Mouse (Mus musculus): Measurements from ENCODE around the gene Ankrd40. TPM values are rescaled to one million over a fixed set of nuclear protein-coding genes. Genes with fewer than 3 reads are reported as not detected.

Gene Ankrd40
- total RNA-seq, 2 experiments from 2014 or later = 227 to 239 TPM

- no peak for DNase-seq
These were observed 18.8 kb downstream of the Ankrd40 start for GRCm38 (mm10) chr11:94346611-94347010.

DNA sequence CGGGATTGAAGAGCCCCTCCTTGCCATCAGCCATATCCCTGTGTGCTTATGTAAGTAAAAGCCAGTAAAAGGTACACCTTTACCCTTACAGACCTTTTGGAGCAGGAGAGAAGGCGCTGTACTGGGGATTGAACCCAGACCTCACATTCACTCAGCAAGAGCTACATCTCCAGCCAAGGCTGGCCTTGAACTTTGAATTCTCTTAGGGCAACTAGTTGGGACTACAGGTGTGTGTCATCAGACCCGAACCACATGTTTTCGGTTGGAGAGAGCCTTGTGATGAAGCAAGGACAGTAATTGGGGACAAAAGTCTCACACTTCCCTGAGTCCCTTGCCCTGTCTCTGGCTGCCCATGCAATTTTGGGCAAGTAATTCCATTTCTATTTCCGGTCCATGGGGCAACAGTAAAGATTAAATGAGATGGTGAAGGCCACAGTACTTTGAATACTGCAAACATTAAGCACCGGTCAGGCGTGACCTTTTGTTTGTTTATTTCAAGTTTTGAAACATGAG is 19.3 kb downstream of the Ankrd40 start:
- DNase-seq = no peak
- intact Hi-C loops (cut with DNase I) = no loop called here

More at GRCm38 (mm10) chr11:94346611-94347010, 18.8 kb downstream of the Ankrd40 start:
- intact Hi-C loops (cut with DNase I) = no loop called here

GRCm38 (mm10) chr11:94349839-94350238 is 22.0 kb downstream of the Ankrd40 start:
- intact Hi-C loops (cut with DNase I) = no loop called here
- no peak for DNase-seq

GRCm38 (mm10) chr11:94350337-94350736 is 22.5 kb downstream of the Ankrd40 start:
- no peak for DNase-seq
- intact Hi-C loops (cut with DNase I) = no loop called here

DNA sequence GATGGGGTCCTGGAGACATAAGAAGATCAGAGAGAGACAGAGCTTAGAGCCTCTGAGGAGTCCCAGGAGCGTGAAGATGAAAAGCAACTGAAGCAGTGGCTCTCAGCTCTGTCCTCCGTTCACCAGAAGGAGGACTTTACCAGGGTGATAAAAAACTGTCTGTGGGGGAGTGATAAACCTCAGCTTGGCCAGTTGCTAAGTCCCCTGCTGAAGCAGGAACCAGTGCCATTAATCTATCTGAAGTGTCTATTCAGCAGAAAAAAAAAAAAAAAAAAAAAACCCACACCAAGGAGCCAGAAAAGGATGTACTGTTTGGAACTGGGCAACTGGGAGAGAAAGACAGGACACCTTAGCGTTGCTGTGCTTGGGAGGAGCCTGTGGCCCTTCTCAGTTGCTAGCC is 23.3 kb downstream of the Ankrd40 start:
- no peak for DNase-seq
- intact Hi-C loops (cut with DNase I) = no loop called here

DNA sequence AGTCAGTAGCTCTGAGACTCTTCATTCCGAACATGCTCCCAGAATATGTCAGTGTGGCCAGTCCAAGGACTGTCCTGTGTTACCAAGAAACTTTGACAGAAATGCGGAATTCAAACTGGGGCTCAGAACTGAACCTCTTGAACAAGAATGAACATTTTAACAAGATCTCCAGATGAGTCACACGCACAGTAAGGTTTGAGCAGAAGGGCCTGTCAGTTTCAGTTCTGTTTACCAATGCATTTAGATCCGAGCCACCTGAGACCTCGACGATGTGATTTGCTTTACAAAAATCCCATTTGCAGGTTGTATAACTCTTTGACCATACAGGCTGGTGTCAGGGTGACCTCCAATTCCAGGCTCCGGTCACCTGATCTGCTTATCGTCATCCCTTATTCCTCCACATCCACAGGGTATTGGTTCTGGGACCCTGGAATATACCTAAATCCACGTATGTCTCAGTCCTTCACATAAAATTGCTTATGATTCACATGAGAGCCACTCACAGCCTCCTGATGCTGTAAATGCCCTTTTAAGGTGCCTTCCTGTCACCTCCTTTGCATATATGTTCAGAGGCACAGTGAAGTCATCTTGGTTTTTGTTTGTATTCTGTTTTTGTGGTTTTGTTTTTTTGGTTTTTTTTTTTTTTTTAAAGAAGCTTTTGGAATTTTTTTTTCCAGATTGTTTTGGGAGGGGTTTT is 27.9 kb downstream of the Ankrd40 start:
- no peak for DNase-seq
- intact Hi-C loops (cut with DNase I) = no loop called here

DNA sequence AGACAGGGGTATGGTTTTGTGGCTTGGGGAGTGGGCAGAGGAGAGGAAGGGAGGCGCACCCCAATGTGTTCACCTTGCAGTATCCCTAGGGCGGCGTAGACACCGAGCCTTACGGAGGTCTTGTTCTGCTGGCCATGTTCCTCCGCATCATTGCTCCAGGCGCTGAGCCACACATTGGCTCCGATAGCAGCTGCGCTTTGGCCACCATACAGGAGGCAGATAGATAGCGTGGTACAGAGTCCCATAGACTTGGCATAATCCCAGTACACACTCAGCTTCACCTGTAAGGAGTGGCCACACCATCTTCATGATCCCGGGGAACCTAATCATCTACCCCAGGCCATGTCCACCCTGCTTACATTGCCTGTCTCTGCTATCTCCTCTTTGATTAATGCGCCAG is 31.4 kb downstream of the Ankrd40 start:
- intact Hi-C loops (cut with DNase I) = no loop called here

DNA sequence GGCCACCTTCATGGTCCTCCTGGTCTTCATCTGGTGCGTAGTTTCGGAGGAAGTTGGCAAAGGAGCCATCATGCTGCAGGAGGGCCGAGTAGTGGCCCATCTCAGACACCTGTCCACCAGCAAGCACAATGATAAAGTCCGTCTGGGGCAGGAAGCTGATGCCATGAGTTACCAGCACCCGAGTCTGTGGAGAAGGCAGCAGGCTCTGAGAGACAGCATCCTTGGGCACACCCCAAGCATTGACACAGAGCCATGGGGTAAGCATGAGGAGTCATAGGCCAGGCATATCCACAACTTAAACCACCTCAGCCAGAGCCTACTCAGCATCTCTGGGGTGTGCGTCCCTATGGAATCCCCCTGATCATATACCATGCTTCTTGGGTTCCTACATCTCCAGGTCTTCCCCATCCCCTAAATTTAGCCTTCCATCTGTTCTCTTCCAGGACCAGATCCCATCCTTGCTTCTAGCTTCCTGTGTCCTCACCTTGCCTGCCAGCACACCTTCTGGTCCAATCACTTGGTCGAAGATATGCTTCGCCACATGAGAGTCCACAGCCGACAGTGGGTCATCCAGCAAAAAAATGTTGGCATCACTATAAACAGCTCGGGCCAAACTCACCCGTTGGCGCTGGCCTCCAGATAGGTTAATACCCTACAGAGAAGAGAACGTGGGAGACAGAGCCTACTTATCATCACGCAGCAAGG is 33.5 kb downstream of the Ankrd40 start:
- no peak for DNase-seq
- intact Hi-C loops (cut with DNase I) = no loop called here

More for the DNA sequence above, 31.4 kb downstream of the Ankrd40 start:
- DNase-seq = no peak

GRCm38 (mm10) chr11:94362101-94362500 is 34.3 kb downstream of the Ankrd40 start:
- intact Hi-C loops (cut with DNase I) = no loop called here
- no peak for DNase-seq

DNA sequence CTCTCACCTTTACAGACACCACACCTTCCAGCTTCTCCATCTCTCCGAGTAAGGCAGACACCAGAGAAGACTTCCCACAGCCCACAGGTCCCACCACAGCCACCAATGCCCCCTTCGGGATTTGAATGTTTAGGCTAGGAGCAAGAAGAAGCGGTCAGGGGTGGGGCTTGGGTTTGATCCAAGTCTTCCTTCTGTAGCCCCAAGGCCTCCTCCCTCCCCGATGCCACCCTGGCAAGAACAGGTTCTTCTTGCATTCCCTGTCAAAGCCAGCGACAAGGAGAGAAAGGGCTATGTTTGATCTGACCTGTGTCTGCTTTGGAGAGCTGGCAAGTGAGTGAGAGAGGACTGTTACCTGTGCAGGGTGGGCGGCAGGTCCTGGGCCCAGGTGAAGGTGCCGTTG is 35.9 kb downstream of the Ankrd40 start:
- intact Hi-C loops (cut with DNase I) = no loop called here

GRCm38 (mm10) chr11:94365340-94365739 is 37.5 kb downstream of the Ankrd40 start:
- no peak for DNase-seq
- intact Hi-C loops (cut with DNase I) = no loop called here

More for the DNA sequence above, 35.9 kb downstream of the Ankrd40 start:
- no peak for DNase-seq

GRCm38 (mm10) chr11:94369981-94370380 is 42.2 kb downstream of the Ankrd40 start:
- intact Hi-C loops (cut with DNase I) = no loop called here
- no peak for DNase-seq

- intact Hi-C loops (cut with DNase I) = no loop called here
- no peak for DNase-seq
These were observed 43.0 kb downstream of the Ankrd40 start for GRCm38 (mm10) chr11:94370809-94371208.

DNA sequence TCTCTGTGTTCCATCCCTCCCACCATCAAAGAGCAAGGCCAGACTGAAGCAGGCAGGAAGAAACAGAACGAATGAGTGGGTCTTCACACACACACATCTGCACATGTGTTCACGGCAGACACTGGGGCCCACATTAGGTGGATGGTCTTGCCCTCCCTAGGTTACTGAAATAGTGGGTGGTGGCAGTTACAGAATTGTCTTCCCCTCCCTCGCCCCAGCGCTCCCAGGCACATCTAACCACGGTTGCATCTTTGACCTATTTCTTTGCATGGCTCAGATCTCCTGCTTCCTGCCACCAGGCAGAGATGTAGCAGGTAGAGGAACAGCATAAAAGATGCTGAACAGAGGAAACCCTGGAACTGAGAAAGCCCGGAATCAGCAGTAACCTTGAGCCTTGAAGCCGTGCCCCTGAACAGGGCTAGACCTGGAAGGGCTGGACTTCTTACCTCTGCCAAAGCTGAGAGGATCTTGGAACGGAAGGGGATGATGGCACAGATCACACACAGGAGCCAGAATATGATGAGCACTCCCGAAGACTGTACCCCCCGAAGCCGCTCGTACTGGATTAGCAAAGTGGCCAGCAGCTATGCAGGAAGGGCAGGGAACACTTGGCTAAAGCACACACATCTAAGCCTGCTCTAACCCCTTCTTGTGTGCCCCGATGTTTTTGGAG is 46.6 kb downstream of the Ankrd40 start:
- intact Hi-C loops (cut with DNase I) = no loop called here
- no peak for DNase-seq

DNA sequence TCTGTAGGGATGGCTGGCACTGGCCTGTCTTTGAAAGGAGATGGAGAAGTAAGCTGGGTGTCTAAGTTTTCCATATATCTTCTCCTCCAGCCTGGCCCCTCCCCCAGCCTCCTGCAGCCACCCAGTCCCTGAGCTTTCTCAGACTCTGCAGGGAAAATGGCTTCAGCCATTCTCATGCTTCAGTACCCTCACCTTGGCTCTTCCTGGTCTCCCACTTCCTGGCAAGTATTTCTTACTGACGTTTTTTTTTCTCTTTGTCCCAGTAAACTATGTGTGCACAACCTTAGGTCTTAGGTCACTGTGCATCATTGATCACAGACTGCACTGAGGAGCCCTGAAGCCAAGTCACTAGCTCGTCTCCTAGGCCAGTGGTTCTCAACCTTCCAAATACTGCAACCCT is 51.3 kb downstream of the Ankrd40 start:
- intact Hi-C loops (cut with DNase I) = no loop called here
- no peak for DNase-seq

GRCm38 (mm10) chr11:94379736-94380135 is 51.9 kb downstream of the Ankrd40 start:
- intact Hi-C loops (cut with DNase I) = no loop called here
- no peak for DNase-seq

- intact Hi-C loops (cut with DNase I) = no loop called here
- DNase-seq = peak; percentile 54 to 56
These were observed 58.4 kb downstream of the Ankrd40 start for GRCm38 (mm10) chr11:94385977-94386771.

- intact Hi-C loops (cut with DNase I) = no loop called here
- DNase-seq = no peak
These were observed 60.0 kb downstream of the Ankrd40 start for GRCm38 (mm10) chr11:94387756-94388155.

- intact Hi-C loops (cut with DNase I) = no loop called here
- no peak for DNase-seq
These were observed 61.2 kb downstream of the Ankrd40 start for GRCm38 (mm10) chr11:94389021-94389420.

GRCm38 (mm10) chr11:94389724-94390396 is 62.1 kb downstream of the Ankrd40 start:
- peak in 1 of 2 experiments; percentile 21 for DNase-seq
- intact Hi-C loops (cut with DNase I) = no loop called here
